ENCODE assay signal across 17 mouse cellular contexts in the genomic region with DNA sequence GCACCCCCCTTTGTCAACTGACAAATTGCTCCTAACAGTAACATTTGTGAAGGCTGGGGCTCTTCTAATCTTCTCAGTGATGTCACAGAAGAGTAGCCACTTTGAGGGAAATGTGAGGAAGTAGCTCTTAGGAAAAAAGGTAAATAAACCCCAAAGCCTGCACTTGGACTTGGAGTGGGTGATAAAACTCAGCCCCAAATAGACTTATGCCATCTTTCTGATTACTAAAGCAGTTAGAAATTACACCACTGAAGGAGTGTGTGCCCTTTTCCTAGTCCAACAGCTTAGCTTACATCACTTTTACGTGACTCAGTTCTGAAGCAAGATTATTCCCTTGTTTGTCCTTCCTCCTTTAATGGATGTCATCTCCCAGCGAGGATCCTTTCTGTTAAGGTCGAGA. TPM values are rescaled to one million over a fixed set of nuclear protein-coding genes. Genes with fewer than 3 reads are reported as not detected.
DNase-seq lines count a peak whose midpoint lies in the region; ATAC-seq and TF ChIP-seq lines count a peak whose summit lies in the region.
"Had no signal": no experiment of that assay in that cellular context is flagged by ENCODE, and none has a peak within 500 bp of the region (broad histone marks: within the 10 kb centered on the region; RNA-seq: fewer than 3 reads in every experiment).

No protein-coding gene starts in this region.

- peak overlapping the region; percentile 54; the same call in 1 of the 2 replicates for H3K27ac ChIP-seq in heart, adult 2 months
- H3K27ac ChIP-seq in heart, postnatal 0 days (ENCODE audit: low read depth), result peak overlapping the region; percentile 47
- peak overlapping the region; percentile 26; the same call in 1 of the 2 replicates for H3K27ac ChIP-seq in lung, postnatal 0 days (ENCODE audit: low read length)
- peak overlapping the region; percentile 42 for H3K27ac ChIP-seq in small intestine, adult 2 months (ENCODE audit: insufficient read depth, low read depth, low read length)
- no peak overlapping the region for H3K27ac ChIP-seq in forebrain, embryonic 13.5 days

- no peak overlapping the region for H3K9ac ChIP-seq in heart, adult 2 months (ENCODE audit: low read depth, low read length)
- H3K9ac ChIP-seq in heart, postnatal 0 days (replicated peaks; ENCODE audit: low read depth, low read length), result no peak overlapping the region
- no peak overlapping the region for H3K9ac ChIP-seq in lung, postnatal 0 days (replicated peaks; ENCODE audit: low read depth)
- H3K9ac ChIP-seq in forebrain, embryonic 13.5 days, result no peak overlapping the region

- TF ChIP-seq POLR2A in heart, adult 2 months (IDR thresholded peaks at IDR 0.05; ENCODE audit: insufficient read depth, low read depth, low read length), result no peak
- TF ChIP-seq POLR2A in small intestine, adult 2 months (IDR thresholded peaks at IDR 0.05; ENCODE audit: low read depth, low read length), result no peak

- H3K4me2 ChIP-seq in heart, postnatal 0 days (ENCODE audit: low read depth, low read length), result no peak overlapping the region
- H3K4me2 ChIP-seq in lung, postnatal 0 days (replicated peaks; ENCODE audit: low read depth, low read length), result no peak overlapping the region
- no peak overlapping the region for H3K4me2 ChIP-seq in forebrain, embryonic 13.5 days

- no peaks in the 10 kb centered on the region for H3K27me3 ChIP-seq in heart, adult 2 months (ENCODE audit: control insufficient read depth, insufficient read depth, low read length)
- no peaks in the 10 kb centered on the region for H3K27me3 ChIP-seq in heart, postnatal 0 days (ENCODE audit: control insufficient read depth, insufficient read depth, low read length)
- H3K27me3 ChIP-seq in lung, postnatal 0 days (replicated peaks; ENCODE audit: insufficient read depth, low read length), result no peaks in the 10 kb centered on the region
- no peaks in the 10 kb centered on the region for H3K27me3 ChIP-seq in small intestine, adult 2 months (ENCODE audit: control insufficient read depth, insufficient read depth, low read length)
- no peaks in the 10 kb centered on the region for H3K27me3 ChIP-seq in forebrain, embryonic 13.5 days
- H3K27me3 ChIP-seq: CH12.LX, Patski had no signal

- H3K4me3 ChIP-seq in heart, adult 2 months, result no peak overlapping the region
- no peak overlapping the region for H3K4me3 ChIP-seq in heart, postnatal 0 days (ENCODE audit: low read depth, low read length)
- H3K4me3 ChIP-seq in lung, postnatal 0 days (ENCODE audit: low read depth, low read length), result no peak overlapping the region
- no peak overlapping the region for H3K4me3 ChIP-seq in small intestine, adult 2 months (ENCODE audit: low read depth, low read length)
- no peak overlapping the region for H3K4me3 ChIP-seq in forebrain, embryonic 13.5 days

- TF ChIP-seq EP300 in heart, adult 2 months (IDR thresholded peaks at IDR 0.05; ENCODE audit: insufficient read depth, low read depth, low read length), result no peak
- TF ChIP-seq EP300 in heart, postnatal 0 days (IDR thresholded peaks at IDR 0.05; ENCODE audit: low read depth), result no peak
- TF ChIP-seq EP300 in lung, postnatal 0 days (IDR thresholded peaks at IDR 0.05), result no peak; the same call in 1 of the 2 replicates

- H3K36me3 ChIP-seq in heart, adult 2 months (ENCODE audit: control insufficient read depth, insufficient read depth, low read length), result peaks cover 35% of the 10 kb centered on the region
- H3K36me3 ChIP-seq in heart, postnatal 0 days (replicated peaks; ENCODE audit: control insufficient read depth, insufficient read depth, low read length), result peaks cover 67% of the 10 kb centered on the region
- no peaks in the 10 kb centered on the region for H3K36me3 ChIP-seq in lung, postnatal 0 days (ENCODE audit: insufficient read depth, low read length)
- peaks cover 21% of the 10 kb centered on the region for H3K36me3 ChIP-seq in small intestine, adult 2 months (ENCODE audit: control insufficient read depth, insufficient read depth, low read length)
- H3K36me3 ChIP-seq in forebrain, embryonic 13.5 days (ENCODE audit: poor library complexity, severe bottlenecking), result no peaks in the 10 kb centered on the region
- H3K36me3 ChIP-seq: G1E had no signal

- peaks cover 17% of the 10 kb centered on the region for H3K4me1 ChIP-seq in heart, adult 2 months (ENCODE audit: control insufficient read depth, insufficient read depth, low read length)
- peaks cover 14% of the 10 kb centered on the region for H3K4me1 ChIP-seq in heart, postnatal 0 days (ENCODE audit: control insufficient read depth, insufficient read depth)
- H3K4me1 ChIP-seq in lung, postnatal 0 days (ENCODE audit: insufficient read depth, low read depth, low read length), result no peaks in the 10 kb centered on the region
- peaks cover 25% of the 10 kb centered on the region for H3K4me1 ChIP-seq in small intestine, adult 2 months (ENCODE audit: control insufficient read depth, insufficient read depth, insufficient read length, low read length)
- no peaks in the 10 kb centered on the region for H3K4me1 ChIP-seq in forebrain, embryonic 13.5 days

- peaks cover 1% of the 10 kb centered on the region; the same call in 1 of the 2 replicates for H3K79me2 ChIP-seq in heart, adult 2 months (replicated peaks; ENCODE audit: control insufficient read depth, insufficient read depth, low read length)

- ATAC-seq in heart, postnatal 0 days (ENCODE audit: insufficient read depth, low read depth), result no peak
- peak; percentile 61 for ATAC-seq in lung, postnatal 0 days
- no peak for ATAC-seq in forebrain, embryonic 13.5 days
- ATAC-seq: activated CD4-positive, CD25-positive, alpha-beta regulatory T cell, adult 4 months; CD4-positive, CD25-positive, alpha-beta regulatory T cell, adult 4 months; Patski had no signal

- intact Hi-C loops in heart, adult 2 months (cut with DNase I), result no loop called here

- TF ChIP-seq CTCF in heart, adult 2 months (IDR thresholded peaks at IDR 0.05), result no peak
- no peak for TF ChIP-seq CTCF in heart, postnatal 0 days (IDR thresholded peaks at IDR 0.05; ENCODE audit: low read depth)
- TF ChIP-seq CTCF in lung, postnatal 0 days (IDR thresholded peaks at IDR 0.05), result no peak
- TF ChIP-seq CTCF in small intestine, adult 2 months (IDR thresholded peaks at IDR 0.05; ENCODE audit: extremely low read depth, insufficient read length, insufficient replicate concordance, low read depth, low read length), result no peak

- no peaks in the 10 kb centered on the region for H3K9me3 ChIP-seq in heart, postnatal 0 days (replicated peaks; ENCODE audit: control insufficient read depth, low read length)
- no peaks in the 10 kb centered on the region for H3K9me3 ChIP-seq in lung, postnatal 0 days (ENCODE audit: low read length)
- no peaks in the 10 kb centered on the region for H3K9me3 ChIP-seq in forebrain, embryonic 13.5 days (replicated peaks)
- H3K9me3 ChIP-seq: G1E had no signal

- WGBS in heart, adult 2 months, result 70% methylated on average over 3 of the region's 3 CpGs
- 73% methylated on average over 3 of the region's 3 CpGs for WGBS in heart, postnatal 0 days
- 60% methylated on average over 3 of the region's 3 CpGs for WGBS in lung, postnatal 0 days
- WGBS in small intestine, adult 2 months, result 84% methylated on average over 3 of the region's 3 CpGs
- WGBS in forebrain, embryonic 13.5 days, result 89% methylated on average over 3 of the region's 3 CpGs

- DNase-seq in heart, adult 2 months, result no peak
- DNase-seq in heart, adult 9 months (ENCODE audit: low spot score in 2 of 2), result no peak
- no peak for DNase-seq in heart, postnatal 0 days (ENCODE audit: low spot score)
- DNase-seq in heart, adult 8-10 months (ENCODE audit: low spot score), result no peak
- peak; percentile 52 for DNase-seq in lung, postnatal 0 days (ENCODE audit: low spot score)
- no peak for DNase-seq in lung, postnatal 25 days (ENCODE audit: low spot score)
- DNase-seq: B cell, adult 2 months; cerebellum, adult 11 months; cerebellum, adult 11-12 months had no signal

RNA-seq across cellular contexts. Expression of a gene that starts 17.7 kb away (rescaled TPM):
- 100 to 1,000 TPM; 359 to 430 TPM for total RNA-seq in heart, adult 2 months (2021)
- 163 and 284 TPM in 2 replicates for polyA plus RNA-seq in heart, adult 2 months (2012; rRNA removed)
- 196 and 240 TPM in 2 replicates for total RNA-seq in heart, postnatal 0 days (2014; rRNA removed; ENCODE audit: low replicate concordance)
- 301 and 341 TPM in 2 replicates for polyA plus RNA-seq in heart, postnatal 0 days (2015; fragmentation: Nextera tagmentation; extraction: Ambion mirVana)
- 100 to 1,000 TPM; 373 to 483 (median 430) TPM for total RNA-seq in heart, adult 8-10 months (2022)
- 126 and 136 TPM in 2 replicates for polyA plus RNA-seq in lung, postnatal 0 days (2015; fragmentation: Nextera tagmentation; extraction: Ambion mirVana)
- 3.5 and 14.2 TPM in 2 replicates for polyA plus RNA-seq in small intestine, adult 2 months (2012; rRNA removed)
- polyA plus RNA-seq in forebrain, embryonic 13.5 days (2015; fragmentation: Nextera tagmentation; extraction: Ambion mirVana), result 2.4 and 2.5 TPM in 2 replicates
- total RNA-seq: MEL had no signal
- polyA plus RNA-seq: G1E had no signal
